Mouse (Mus musculus): ENCODE data around the gene Dlec1.

Gene Dlec1

DNA sequence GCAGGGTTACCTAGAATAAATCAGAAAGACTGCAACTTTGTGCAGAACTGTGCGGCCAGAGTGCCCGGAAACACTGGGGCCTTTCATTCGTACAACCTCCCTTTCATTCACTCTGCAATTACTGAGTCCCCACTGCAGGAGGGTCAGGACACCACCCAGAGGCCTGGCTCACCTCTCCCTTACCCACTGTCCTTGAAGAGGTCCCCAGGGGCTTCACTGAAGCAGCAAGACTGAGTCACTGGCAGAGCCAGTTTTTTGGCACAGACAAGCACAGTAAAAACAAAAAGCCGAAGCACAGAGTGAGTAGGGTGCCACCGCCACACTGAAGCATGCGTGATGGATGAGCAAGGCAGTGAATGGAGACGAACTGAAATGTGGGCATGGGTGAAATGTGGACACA is 12.8 kb upstream of the Dlec1 start:
- no peak for DNase-seq (ENCODE audit: low spot score in 2 of 2)

DNA sequence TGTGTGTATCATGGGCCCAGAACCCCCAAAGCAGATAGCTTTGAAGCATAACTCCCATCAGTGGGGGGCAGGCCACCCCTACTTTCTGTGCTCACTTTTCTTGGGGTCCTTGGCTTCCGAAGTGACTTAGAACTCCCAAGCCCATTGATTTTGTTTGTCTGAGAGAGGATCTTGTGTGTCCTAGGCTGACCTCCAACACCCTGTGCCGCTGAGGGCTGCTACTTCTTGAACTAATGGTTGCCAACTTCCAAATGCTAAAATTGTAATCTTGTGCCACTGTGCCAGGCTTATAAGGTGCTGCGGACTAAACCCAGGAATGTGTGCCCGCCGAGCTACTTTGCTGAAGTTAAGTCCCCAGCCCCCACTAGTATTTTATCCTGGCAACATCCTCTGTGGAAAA is 11.8 kb upstream of the Dlec1 start:
- no peak for DNase-seq (ENCODE audit: low spot score in 2 of 2)

DNA sequence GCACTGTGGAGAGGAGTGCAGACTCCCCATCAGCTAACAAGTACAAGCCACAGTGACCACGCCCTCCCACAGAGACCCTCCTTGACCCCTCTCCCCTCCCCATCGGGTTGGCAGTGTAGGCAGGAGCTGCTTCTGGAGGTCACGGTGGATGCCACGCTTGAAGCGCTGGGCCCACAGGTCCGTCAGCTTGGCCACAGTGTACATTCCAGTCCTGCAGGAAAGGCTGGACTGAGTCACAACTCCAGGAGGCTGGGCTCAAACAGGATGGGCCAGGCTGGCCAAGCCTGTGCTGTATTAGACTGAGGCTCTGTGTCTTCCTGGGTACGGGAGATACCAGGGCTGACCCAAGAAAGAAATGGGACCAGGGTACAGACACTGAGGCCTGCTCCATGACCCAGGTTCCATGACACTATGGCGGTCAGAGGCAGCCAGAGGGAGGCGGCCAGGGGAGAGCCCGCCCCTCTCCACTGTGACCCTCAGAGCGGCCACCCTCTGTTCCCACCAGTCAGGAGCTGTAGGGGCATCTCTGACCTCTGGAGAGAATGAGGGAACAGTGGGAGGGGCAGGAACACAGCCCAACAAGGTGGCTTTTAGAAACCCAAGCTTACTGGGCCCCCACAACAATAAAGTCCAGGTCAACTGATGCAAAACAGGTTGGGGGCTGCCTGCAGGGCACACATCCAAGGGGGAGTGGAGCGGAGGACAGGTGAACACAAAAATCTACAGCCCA is 10.5 kb upstream of the Dlec1 start:
- DNase-seq (ENCODE audit: low spot score in 2 of 2), result no peak

DNA sequence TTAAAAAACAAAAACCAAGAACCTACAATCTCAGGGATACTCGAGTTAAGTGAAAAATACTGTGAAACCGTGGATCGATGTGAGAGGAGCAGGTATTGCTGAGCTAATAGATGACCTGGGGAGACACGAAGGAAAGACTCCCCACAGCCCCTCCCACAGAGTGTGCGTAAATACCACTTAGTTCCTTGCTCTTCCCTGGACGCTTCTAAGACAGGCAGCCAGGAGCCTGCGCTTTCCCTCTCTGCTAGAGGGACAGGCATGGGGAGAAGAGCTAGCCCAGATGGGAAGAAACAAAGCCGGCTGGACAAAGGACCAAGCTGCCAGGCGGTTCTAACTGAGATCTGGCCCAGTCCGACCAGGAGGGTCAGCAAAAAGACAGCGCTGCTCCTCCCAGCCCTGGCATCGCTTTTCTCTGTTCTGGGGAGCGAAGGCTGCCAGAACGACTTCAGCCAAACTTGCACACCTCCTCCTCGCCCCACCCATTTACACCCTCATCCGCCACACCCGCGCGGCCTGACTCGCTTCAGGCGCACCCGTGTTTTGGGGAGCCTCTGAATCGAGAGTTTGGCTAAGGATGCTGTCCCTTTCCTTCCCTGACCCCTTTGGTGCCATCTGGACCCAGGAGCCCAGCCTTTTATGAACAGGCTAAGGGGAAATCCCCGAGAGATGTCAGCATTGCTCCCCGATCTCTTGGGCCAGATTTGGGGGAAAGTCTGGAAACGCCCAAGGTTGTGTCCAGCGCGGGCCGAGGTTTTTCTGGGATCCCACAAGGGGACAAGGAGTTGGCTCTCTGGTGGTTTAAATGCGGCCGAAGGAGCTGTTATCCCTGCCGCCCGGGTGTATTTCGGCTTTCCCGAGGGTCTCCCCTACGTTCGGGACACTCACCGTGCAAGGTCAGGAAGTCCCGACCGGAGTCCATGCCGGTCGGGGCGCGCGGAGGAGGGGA is 9.5 kb upstream of the Dlec1 start:
- DNase-seq (ENCODE audit: low spot score in 2 of 2), result peak; percentile 18 to 36

DNA sequence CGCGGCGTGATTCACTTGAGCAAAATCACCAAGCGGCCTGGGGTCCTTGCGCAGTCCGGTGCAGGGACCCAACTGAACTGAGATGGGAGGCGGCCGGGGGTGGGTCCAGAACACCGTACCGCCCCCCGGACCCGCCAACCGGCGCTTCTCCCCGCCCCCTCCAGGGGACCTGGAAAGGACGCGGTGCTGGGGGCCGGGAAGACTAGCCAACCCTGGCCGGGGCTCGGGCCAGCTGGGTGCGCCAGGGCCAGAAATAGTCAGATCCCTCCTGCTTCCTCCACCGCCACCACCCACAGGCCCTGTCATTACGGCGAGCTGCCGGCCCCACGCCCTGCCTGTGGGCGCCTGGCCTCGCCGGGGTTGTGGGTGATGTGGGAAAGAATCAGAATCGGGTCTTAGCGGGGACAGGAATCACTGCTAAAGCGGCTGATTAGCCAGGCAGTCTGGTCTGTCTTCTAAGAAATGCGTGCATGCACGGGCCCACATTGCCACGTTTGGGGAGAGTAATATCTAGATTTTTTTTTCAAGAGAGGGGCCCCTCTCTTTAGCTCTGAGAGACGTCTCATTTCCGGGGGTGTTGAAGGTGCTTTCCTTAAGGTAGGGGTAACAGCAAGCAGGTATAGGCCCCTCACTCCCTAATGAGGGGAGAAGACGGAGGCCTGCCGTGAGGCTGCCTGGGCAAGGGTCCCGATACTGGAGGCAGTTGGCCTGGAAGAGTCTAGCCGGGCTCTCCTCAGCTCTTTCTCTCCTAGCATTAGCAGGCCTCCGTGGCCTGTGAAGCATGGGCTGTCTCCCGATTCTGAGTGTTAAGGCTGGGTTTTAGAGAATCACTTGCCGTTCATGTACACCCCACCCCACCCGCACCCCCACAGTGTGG is 8.6 kb upstream of the Dlec1 start, which contains the start of gene Plcd1:
Plcd1 (minus strand) TSS at position 84 of the 877 bp plus-strand sequence.
- DNase-seq (ENCODE audit: low spot score in 2 of 2), result peak; percentile 73 to 80

DNA sequence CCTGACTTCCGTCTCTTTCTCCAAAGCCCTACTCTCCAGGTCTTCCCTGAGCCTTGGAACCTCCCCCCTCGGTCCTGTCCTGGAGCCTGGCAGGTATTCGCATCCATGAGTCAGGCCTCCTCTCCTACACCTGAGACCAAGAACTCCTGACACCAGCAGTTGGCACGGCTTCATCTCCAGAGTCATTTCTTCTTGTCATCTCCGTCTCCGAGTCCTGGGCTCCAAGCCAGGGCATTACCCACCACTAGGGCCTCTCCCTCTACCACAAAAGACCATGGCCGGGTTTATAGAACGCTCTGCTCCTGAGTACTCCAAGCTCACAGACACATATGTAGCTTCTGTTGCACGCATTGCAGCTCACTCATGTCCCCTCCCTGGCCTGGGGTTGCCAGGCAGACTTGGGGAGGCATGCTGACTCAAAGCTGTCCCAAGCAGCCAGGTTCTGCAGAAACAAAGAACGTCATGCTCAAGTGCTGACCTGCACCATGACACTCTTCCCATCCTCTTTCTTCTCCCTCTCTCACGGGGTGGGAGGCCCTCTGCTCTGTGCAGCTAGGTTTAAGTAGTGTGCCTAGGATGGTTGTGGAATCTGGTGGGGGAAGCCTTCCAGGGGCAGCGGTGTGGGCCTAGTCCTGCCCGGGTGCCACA is 7.7 kb upstream of the Dlec1 start:
- no peak for DNase-seq (ENCODE audit: low spot score in 2 of 2)

DNA sequence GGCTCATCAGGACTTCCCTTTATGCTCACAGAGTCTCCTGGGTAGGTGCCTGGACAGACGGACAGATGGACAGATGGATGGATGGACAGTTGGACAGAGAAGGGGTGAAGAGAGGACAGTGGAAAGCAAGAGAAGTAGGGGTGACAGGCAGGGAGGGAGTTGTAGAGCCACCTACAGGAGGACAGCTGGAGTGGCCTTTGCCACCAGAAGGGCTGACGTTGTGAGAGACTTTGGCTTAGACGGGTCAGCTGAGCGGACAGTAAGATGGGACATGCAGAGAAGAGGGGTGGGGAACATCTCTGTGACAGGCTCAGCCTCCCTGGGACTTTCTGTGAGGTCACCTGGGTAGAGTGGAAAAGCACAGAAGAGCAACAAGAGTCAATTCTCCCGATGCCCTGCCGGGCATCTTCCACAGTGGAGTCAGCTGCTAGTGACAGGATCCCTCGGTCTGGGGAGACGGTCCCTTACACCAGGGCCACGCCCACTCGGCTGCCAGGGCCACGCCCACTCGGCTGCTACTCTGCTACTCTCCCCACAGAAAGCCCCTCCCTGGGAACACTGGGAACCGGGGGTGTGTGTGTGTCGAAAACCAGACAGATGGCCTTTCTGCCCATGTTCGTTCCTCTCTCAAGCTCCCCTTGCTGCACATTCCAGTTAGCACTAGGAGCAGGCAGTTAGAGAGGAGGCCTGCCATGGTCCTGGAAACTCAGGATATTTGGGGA is 1.9 kb upstream of the Dlec1 start:
- peak; percentile 34 to 48 for DNase-seq (ENCODE audit: low spot score in 2 of 2)

DNA sequence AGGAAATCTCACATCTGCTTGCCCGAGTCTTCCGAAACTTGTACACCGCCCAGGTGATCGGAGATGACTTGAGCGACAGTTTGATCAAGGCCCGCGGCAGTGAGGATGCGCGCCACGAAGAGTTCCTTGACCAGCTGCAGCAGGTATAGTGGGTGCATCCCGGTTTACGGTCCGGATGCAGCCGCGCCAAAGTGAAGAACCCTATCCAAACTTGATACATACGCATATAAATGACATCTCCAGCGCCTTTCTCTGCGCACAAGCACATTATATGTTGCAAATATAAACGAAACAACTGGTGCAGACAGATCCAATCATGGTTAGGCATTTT is 470 bp downstream of the Dlec1 start:
- DNase-seq (ENCODE audit: low spot score in 2 of 2), result peak in 1 of 2 experiments; percentile 53

DNA sequence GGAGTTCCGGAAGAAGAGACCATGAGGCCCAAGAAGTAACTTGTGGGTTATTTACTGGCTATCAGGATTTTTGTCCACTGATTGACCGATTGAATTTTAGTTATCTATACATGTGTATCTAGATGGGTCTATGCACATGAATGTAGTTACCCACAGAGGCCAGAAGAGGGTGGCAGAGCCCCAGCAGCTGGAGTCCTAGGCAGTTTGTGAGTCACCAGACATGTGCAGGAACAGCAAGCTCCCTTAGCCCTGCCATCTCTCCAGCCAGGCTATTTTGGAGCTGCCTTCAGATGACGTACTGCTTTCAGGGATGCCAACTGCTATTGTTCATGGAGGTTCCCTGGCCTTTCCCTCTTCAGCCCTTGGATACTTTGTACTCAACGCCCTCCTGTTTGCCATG is 5.3 kb downstream of the Dlec1 start:
- peak in 1 of 2 experiments; percentile 28 for DNase-seq (ENCODE audit: low spot score in 2 of 2)

DNA sequence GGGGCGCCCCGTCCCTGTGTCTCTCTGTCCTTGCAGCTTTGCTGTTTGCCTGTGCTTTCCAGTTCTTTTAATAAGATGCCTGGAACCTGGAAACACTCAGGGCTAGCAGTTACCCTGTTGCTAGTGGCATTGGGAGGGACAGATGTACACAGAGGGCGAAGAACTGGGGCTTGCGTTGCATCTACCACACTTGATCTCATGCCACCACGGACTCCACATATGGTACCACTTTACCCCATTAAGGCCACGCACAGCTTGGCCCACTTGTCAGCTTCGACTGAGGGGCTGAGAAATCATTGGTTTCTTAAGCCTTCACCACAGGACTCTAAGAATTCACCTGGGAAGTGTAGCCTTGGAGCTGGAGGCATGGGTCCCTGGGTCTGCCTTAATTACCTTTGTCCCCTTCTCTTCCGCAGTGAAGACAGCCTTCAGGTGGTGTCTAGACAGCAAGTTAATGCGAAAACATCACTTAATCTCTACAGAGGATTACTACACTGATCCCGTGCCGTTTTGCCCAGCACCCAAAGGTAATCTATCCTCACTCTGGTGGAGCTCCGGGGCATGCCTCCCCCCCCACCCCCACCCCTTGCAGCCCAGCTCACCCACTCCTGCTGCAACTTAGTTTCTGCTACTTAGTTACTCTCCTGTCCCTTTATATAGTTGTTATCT is 7.5 kb downstream of the Dlec1 start:
- DNase-seq (ENCODE audit: low spot score in 2 of 2), result no peak

DNA sequence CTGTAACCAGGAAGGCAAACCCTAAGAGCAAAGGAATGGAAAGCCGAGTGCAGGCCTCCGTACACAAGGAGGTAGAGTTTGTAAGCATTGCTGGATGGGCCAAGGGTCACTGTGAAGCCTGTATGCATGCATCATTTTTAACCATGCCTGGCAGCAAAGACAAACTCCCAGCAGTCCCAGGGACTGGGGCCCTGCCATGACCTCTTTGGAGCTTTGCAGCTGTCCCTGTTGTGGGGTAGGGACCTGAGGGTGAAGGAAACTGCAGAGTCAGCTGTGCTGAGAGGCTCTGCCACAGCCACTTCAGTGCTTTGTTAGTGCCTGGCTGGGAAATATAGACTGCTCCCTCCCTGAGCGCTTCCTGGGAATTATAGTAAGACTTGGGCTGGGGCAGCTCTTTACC is 8.4 kb downstream of the Dlec1 start:
- no peak for DNase-seq (ENCODE audit: low spot score in 2 of 2)

DNA sequence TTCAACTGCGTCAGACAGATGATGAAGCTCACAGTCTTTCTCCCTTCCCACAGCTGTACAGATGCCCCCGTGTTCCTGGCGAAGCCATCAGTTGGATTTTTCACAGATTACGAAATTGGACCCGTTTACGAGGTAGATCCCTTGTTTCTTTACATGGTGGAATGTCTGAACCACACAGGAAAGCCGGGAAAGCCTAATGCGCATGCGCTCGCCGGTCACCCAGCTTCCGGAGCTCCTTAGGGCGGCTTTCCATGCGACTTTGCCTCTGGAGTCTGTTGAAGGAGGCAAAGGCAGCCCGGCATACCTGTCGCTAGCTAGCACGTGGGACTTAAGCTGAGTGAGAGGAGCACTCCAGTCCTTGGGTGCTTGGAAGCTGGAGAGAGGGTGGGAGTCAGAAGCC is 12.6 kb downstream of the Dlec1 start:
- no peak for DNase-seq (ENCODE audit: low spot score in 2 of 2)

DNA sequence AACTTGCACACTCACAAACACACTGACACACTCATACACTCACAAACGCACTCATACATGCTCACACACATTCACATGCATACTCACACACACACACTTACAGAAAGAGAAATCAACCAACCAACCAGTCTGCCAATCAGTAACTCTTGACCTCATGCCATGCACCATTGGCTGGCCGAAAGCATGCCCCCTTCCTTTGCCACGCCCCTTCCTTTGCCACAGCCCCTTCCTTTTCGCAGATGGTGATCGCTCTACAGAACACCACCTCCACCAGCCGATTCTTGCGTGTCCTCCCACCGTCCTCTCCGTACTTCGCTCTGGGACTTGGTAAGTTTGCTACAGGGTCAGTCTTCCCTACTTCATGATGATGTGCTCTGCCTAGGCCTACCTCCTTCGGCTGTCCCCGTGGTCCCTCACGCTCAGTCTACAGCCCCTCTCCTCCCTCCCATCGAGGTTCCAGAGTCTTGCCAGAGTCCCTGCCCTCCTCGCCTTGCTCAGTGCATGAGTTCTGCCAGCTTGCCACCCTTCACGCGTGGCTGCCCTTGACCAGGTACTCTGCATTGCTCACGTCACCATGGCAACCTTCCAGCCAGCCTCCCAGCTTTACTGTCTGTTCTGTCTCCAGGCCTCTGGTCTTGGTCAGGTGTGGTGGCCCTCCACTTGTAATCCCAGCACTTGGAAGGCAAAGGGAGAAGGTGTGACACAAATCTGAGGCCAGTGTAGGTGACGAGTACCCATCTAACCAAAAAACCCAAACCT is 17.3 kb downstream of the Dlec1 start:
- no peak for DNase-seq (ENCODE audit: low spot score in 2 of 2)

DNA sequence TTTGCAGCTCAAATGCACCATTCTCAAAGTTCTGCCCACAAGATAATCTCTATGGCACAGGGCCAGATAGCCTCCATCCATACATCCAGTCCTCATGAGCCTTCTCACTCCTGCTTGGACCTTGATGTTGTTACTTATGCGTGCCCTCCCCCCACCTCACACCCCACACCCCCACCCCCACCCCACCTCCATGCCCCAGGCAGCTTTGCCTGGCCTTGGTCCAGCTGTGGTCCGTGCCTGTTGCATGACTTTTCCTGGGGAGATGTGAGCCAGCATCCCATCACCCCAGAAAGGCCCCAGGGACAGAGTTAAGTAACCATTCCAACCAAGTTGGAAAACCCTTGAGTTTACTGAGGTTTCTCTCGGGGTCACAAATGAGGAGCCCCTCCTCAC is 17.9 kb downstream of the Dlec1 start:
- no peak for DNase-seq (ENCODE audit: low spot score in 2 of 2)

DNA sequence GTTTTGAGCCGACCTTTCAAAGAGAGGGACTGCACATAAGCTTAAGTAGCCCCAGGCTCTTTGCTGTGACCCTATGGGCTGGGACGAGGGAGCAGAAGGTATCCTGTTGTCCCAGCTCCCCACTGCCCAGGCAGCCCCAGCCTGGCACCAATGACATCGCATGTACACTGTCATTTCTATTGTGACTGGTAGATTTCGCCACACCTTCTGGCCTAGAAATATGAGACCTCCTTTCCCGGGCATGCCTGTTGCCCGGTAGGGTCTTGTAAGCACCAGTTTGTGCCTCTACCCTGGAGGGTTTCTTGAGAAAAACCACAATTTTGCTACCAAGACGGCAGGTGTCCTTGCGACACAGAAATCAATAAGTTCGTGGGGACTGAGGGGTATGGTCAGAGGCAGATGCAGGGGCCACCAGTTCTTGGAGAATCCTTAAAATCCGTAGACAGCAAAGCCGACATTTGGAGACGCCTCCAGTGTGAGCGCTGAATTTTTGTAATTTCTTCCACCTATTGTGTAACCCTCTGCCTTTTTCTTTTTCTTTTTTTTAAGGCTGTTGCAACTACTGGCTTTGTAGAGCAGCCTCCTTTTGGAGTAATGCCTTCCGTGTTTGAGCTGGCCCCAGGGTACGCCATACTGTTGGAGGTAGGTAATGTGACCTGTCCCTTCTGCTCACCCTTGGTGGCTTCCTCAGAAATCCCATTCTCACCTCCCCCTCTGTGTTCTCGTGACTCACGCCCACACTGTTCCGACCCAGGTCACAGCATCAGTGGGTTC is 20.5 kb downstream of the Dlec1 start:
- DNase-seq (ENCODE audit: low spot score in 2 of 2), result no peak

DNA sequence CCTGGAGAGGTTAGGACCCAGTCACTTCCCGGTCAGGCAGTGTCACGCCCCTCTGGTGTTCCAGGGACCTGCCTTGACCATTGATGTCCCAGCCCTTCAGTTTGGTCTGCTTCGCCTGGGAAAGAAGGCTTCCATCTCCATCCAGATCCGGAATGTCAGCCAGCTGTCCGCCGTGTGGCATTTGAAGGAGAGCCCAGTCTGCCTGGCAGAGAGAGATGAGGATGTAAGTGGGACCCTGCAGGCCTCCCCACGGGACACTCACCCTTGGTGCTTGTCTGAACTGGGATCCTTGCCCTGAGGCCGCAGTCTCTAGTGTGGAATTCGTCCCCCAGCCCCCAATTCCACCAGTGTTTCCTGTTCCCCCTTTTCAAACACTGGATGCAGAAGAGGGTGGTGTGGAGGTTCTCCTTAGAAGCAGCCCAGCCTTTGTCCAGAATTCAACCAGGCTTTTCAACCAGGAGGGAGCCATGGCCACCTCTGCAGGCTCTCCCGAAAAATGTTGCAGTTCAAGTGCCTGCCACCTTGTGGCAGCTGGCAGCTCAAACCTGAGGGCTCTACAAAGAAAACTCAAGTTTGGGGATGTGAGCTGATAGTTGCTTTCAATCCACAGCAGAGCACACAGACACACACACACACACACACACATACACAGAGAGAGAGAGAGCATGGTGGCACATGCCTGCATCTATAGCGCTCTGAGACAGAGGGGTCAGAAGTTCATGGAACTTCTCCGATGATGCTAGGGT is 26.3 kb downstream of the Dlec1 start:
- no peak for DNase-seq (ENCODE audit: low spot score in 2 of 2)

DNA sequence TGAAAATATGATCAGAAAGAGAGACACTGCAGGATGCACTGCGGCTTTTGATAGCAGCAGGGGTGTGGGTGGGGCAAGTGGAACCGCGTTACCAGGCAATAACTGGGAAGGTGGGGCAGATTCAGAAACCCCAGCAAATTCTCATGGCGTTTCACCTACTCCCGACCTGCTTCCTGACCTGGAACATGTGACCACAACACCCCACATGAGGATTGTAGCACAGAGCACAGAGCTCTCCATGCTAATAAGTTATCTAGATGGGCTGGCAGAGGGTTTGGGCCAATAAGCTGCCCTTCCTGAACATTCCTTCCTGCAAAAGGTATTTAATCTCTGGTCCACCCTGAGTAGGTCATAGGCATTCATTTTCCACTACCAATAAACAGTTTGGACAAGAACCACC is 28.4 kb downstream of the Dlec1 start:
- no peak for DNase-seq (ENCODE audit: low spot score in 2 of 2)

DNA sequence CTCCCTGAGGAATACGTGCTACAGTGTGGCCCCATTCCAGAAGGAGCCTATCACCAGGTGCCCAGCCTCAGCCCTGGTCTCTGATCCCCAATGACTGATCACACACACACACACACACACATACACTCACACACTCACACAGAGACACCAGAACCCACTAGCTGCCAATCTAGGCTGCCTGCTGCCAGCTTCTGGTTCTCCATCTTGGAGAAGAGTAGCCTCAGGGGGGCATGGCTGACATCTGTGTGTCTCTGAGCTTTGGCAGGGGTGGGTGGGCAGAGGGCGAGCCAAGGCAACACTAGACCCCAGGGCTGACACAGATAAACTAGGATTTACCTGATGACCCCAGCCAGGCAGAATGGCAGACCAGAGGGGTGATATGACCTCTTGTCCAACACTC is 36.6 kb downstream of the Dlec1 start:
- DNase-seq (ENCODE audit: low spot score in 2 of 2), result no peak

Measured in right cerebral cortex, postnatal 36 days (tissue).